ENCODE assay signal across 18 mouse cellular contexts in genomic region chr4:63035991-63036390, GRCm38 (mm10).
DNase-seq lines count a peak whose midpoint lies in the region; TF ChIP-seq lines count a peak whose summit lies in the region.
"Had no signal": no experiment of that assay in that cellular context is flagged by ENCODE, and none has a peak within 500 bp of the region (broad histone marks: within the 10 kb centered on the region; RNA-seq: fewer than 3 reads in every experiment).

No protein-coding gene starts in this region.

- H3K4me1 ChIP-seq in heart, embryonic 10.5 days: peaks cover 22% of the 10 kb centered on the region
- no peaks in the 10 kb centered on the region for H3K4me1 ChIP-seq in heart, adult 2 months (ENCODE audit: control insufficient read depth, insufficient read depth, low read length)

- H3K27ac ChIP-seq in heart, embryonic 10.5 days: no peak overlapping the region
- H3K27ac ChIP-seq in heart, adult 2 months: no peak overlapping the region

- no peak for TF ChIP-seq CTCF in heart, adult 2 months (IDR thresholded peaks at IDR 0.05)

- no peaks in the 10 kb centered on the region for H3K9me3 ChIP-seq in heart, embryonic 10.5 days

- H3K9ac ChIP-seq in heart, adult 2 months (ENCODE audit: low read depth, low read length): no peak overlapping the region

- no peak for TF ChIP-seq POLR2A in heart, adult 2 months (IDR thresholded peaks at IDR 0.05; ENCODE audit: insufficient read depth, low read depth, low read length)

- 77% methylated on average over 7 of the region's 7 CpGs for WGBS in heart, embryonic 10.5 days
- 97% methylated on average over 7 of the region's 7 CpGs for WGBS in heart, adult 2 months

- H3K79me2 ChIP-seq in heart, adult 2 months (replicated peaks; ENCODE audit: control insufficient read depth, insufficient read depth, low read length): no peaks in the 10 kb centered on the region

- intact Hi-C loops in heart, postnatal 36 days (cut with DNase I): no loop called here
- intact Hi-C loops in heart, adult 2 months (cut with DNase I): no loop called here

- peak; percentile 68 for DNase-seq in heart, adult 11 months
- DNase-seq in heart, postnatal 36 days: no peak
- peak; percentile 52 for DNase-seq in heart, embryonic 10.5 days (ENCODE audit: low spot score)
- DNase-seq in heart, adult 2 months: no peak
- peak; percentile 9 for DNase-seq in kidney, postnatal 10 days
- DNase-seq in kidney, adult 11 months: no peak
- DNase-seq: adrenal gland, adult 2 months; adrenal gland, adult 8-10 months; adrenal gland, postnatal 10 days; adrenal gland, postnatal 14 days; adrenal gland, postnatal 25 days; adrenal gland, postnatal 36 days; B cell, adult 2 months; cerebellum, adult 11 months; cerebellum, adult 11-12 months; cerebellum, adult 18-20 months had no signal

- no peaks in the 10 kb centered on the region for H3K27me3 ChIP-seq in heart, embryonic 10.5 days (ENCODE audit: insufficient read depth, poor library complexity, severe bottlenecking)
- no peaks in the 10 kb centered on the region for H3K27me3 ChIP-seq in heart, adult 2 months (ENCODE audit: control insufficient read depth, insufficient read depth, low read length)
- H3K27me3 ChIP-seq: Patski had no signal

- no peak for TF ChIP-seq EP300 in heart, adult 2 months (IDR thresholded peaks at IDR 0.05; ENCODE audit: insufficient read depth, low read depth, low read length)

- H3K36me3 ChIP-seq in heart, embryonic 10.5 days: no peaks in the 10 kb centered on the region
- H3K36me3 ChIP-seq in heart, adult 2 months (ENCODE audit: control insufficient read depth, insufficient read depth, low read length): no peaks in the 10 kb centered on the region
- H3K36me3 ChIP-seq: G1E had no signal

- no peak overlapping the region for H3K4me3 ChIP-seq in heart, embryonic 10.5 days
- H3K4me3 ChIP-seq in heart, adult 2 months: no peak overlapping the region

Comparison
In these comparisons a context has a peak if more than half of its experiments do, and no peak if none do; other contexts are left out.
1. DNase-seq: peak in heart, adult 11 months (single experiment), heart, embryonic 10.5 days (single experiment) and kidney, postnatal 10 days (single experiment); none in heart, postnatal 36 days (0 of 2), heart, adult 2 months (0 of 2) and kidney, adult 11 months (single experiment).